Mouse (Mus musculus): ENCODE measurements around the gene Efhd1.

Gene Efhd1

DNA sequence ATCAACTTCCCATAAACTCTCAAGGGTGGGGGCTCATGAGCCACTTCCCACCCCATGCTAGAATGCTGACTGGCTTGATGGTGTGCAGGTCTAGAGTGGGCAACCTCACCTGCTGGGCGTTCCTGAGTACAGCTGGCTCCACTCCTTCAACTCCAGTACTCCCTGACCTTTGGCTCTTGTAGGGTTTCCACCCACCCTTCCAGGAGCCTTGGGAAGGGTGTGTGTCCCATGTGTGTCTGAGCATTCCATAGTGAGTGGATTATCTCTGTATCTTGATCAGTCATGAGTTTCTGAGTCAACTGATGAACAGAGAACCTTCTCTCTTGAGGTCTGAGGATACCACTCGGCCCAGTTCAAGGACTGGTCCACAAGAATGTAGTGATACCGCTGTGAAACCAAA lies 44.8 kb downstream of the Efhd1 start:
- DNase-seq (ENCODE audit: low spot score in 2 of 2) = no peak

DNA sequence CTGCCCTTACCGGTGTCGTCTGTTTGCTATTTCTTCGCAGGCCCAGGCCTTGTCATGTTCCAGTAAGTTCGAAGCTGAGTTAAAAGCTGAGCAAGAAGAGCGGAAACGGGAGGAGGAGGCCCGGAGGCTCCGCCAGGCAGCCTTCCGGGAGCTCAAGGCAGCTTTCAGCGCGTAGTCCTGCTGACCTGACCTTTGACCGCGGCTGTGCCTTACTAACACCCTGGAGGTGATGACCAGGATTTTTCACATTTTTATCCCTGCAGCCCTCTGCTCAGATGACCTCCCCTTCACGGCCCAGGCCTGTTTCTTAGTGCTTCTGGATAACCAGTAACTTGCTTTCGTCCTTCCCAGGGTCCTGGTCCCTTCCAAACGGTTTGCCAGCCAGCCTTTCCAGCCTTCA lies 45.5 kb downstream of the Efhd1 start:
- no peak for DNase-seq (ENCODE audit: low spot score in 2 of 2)

GRCm38 (mm10) chr1:87312681-87313080 lies 48.5 kb downstream of the Efhd1 start:
- DNase-seq (ENCODE audit: low spot score in 2 of 2) = no peak

- DNase-seq (ENCODE audit: low spot score in 2 of 2) = no peak
Observed at GRCm38 (mm10) chr1:87313116-87313515, 49.0 kb downstream of the Efhd1 start.

- no peak for DNase-seq (ENCODE audit: low spot score in 2 of 2)
Observed at GRCm38 (mm10) chr1:87313843-87314570, 49.8 kb downstream of the Efhd1 start.

GRCm38 (mm10) chr1:87315431-87315830 lies 51.3 kb downstream of the Efhd1 start:
- no peak for DNase-seq (ENCODE audit: low spot score in 2 of 2)

GRCm38 (mm10) chr1:87315894-87316293 lies 51.7 kb downstream of the Efhd1 start:
- DNase-seq (ENCODE audit: low spot score in 2 of 2) = no peak

DNA sequence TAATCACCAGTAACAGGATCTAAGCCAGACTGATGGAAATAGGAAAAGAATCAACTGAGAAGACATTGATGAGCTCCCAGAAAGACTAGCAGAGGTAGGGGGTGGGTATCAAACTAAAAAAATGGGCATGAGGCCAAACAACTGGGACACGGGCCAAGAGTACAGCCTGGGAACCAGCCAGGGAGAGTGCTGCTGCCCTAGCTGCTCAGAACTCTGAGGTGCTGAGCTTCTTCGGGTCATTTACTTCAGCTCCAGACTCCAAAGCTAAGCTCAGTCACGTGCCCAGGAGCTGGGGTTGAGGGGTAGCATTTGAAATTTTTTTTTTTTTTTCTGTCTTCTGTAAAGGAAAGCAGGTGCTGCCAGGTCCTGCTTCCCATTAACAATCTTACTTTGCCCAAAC lies 52.5 kb downstream of the Efhd1 start:
- DNase-seq (ENCODE audit: low spot score in 2 of 2) = no peak

- DNase-seq (ENCODE audit: low spot score in 2 of 2) = no peak
Observed at GRCm38 (mm10) chr1:87321071-87321470, 56.9 kb downstream of the Efhd1 start.

- DNase-seq (ENCODE audit: low spot score in 2 of 2) = no peak
Observed at GRCm38 (mm10) chr1:87322778-87323177, 58.6 kb downstream of the Efhd1 start.

- DNase-seq (ENCODE audit: low spot score in 2 of 2) = no peak
Observed at GRCm38 (mm10) chr1:87324649-87325048, 60.5 kb downstream of the Efhd1 start.

GRCm38 (mm10) chr1:87326742-87327163 lies 62.6 kb downstream of the Efhd1 start, which contains the start of gene Gigyf2:
Gene Gigyf2, plus strand, starts transcription at chr1:87326998.
- peak; percentile 95 to 96 for DNase-seq (ENCODE audit: low spot score in 2 of 2)

DNA sequence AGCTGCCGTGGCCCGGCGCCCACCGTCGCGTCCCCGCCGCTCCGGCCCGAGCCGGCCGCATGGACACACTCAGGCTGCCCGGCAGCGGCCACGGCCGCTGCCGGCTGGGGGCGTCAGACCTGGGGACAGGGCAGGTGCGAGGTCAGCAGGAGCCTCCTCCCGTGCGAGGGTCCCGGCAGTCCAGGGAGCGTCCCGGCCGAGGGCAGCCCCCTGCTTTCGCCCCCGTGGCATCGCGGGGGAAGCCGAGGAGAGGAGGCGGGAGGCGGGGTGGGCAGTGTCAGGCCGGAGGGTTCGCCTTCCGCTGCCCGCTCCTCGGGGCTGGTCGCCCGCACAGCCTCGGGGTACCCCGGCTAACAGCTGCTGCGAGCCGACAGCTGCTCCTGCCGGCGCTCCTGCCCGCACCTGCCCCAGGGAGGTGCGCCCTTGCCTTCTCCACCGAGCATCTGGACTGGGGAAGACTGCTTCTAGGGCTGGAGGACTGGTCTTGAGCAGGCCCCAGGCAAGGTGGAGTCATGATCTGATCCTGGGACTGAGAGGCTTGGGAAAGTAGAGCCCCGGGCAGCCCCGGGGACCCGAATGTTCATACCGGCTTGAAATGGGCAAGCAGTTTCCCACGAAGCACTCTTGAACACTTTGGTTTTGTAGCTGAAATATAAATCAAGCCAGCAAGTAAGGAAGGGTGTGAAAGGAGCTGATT lies 63.1 kb downstream of the Efhd1 start:
- DNase-seq (ENCODE audit: low spot score in 2 of 2) = peak; percentile 38 to 41

DNA sequence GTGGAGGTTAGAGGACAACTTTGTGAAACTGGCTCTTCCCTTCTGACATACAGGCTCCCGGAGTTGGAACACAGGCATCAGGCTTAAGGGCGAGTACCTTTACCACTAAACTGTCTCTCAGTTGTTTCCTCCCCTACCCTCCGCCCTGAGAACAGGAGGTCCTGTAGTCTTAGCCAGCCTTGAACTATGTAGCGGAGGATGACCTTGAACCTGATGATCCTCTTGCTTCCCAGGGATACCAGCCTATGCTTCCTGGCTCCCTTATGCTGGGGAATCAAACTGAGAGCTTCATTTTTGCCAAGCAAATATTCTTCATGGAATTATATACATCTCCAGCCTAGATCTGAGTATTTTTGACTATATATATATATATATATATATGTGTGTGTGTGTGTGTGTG lies 67.6 kb downstream of the Efhd1 start:
- DNase-seq (ENCODE audit: low spot score in 2 of 2) = no peak

- DNase-seq (ENCODE audit: low spot score in 2 of 2) = no peak
Observed at GRCm38 (mm10) chr1:87350576-87350975, 86.4 kb downstream of the Efhd1 start.

GRCm38 (mm10) chr1:87360276-87360675 lies 96.1 kb downstream of the Efhd1 start:
- DNase-seq (ENCODE audit: low spot score in 2 of 2) = no peak

Data from thymus, postnatal 10 days (tissue).